Mouse (Mus musculus) C2C12 (cell line): ENCODE measurements around the gene Add3. TPM values are rescaled to one million over a fixed set of nuclear protein-coding genes. Genes with fewer than 3 reads are reported as not detected.

ENCODE experiments used
- H3K27me3 ChIP-seq: one replicate; pipeline ENCODE4 v1.6.1; 2011; ENCODE audit not compliant: control insufficient read depth, insufficient read depth, insufficient read length
- H3K36me3 ChIP-seq: one replicate; pipeline ENCODE4 v1.6.1; 2011; ENCODE audit not compliant: control insufficient read depth, insufficient read depth
- H3K4me3 ChIP-seq: one replicate; pipeline ENCODE4 v1.5.1; 2011; ENCODE audit warnings: mild to moderate bottlenecking, control low read depth; ENCODE audit not compliant: poor library complexity, insufficient read depth, severe bottlenecking
- H3K79me2 ChIP-seq: one replicate; pipeline ENCODE4 v1.6.1; 2011; ENCODE audit not compliant: control insufficient read depth, insufficient read depth
- H3K79me3 ChIP-seq: one replicate; pipeline ENCODE4 v1.6.1; 2011; ENCODE audit warnings: low read depth, control low read depth
- H3ac ChIP-seq: one replicate; pipeline ENCODE3; 2011; ENCODE audit warnings: low read depth; ENCODE audit not compliant: control insufficient read depth, insufficient read length
- CEBPB ChIP-seq: IDR thresholded peaks from one replicate; pipeline ENCODE4 v1.6.1; 2011; ENCODE audit warnings: low read depth, mild to moderate bottlenecking, control low read depth, moderate library complexity
- CTCF ChIP-seq: IDR thresholded peaks from one replicate; pipeline ENCODE4 v1.5.1; 2011; ENCODE audit not compliant: control insufficient read depth, insufficient read depth, insufficient read length
- FOSL1 ChIP-seq: IDR thresholded peaks from one replicate; pipeline ENCODE4 v1.8.0; 2011; ENCODE audit warnings: mild to moderate bottlenecking, low read length; ENCODE audit not compliant: poor library complexity, insufficient read depth, severe bottlenecking
- MAX ChIP-seq: IDR thresholded peaks from one replicate; pipeline ENCODE4 v1.6.1; 2011; ENCODE audit warnings: mild to moderate bottlenecking, control low read depth
- MYOD1 ChIP-seq: IDR thresholded peaks from one replicate; pipeline ENCODE4 v1.6.1; 2011; ENCODE audit warnings: low read depth; ENCODE audit not compliant: control insufficient read depth, insufficient read length
- MYOG ChIP-seq: IDR thresholded peaks from one replicate; pipeline ENCODE4 v1.6.1; 2011; ENCODE audit not compliant: control insufficient read depth, insufficient read length; ENCODE audit errors: extremely low read depth
- USF1 ChIP-seq: IDR thresholded peaks from one replicate; pipeline ENCODE4 v1.6.1; 2011; ENCODE audit warnings: low read depth, mild to moderate bottlenecking, control low read depth, moderate library complexity
- polyA plus RNA-seq: library from polyadenylated mRNA; unstranded; fragments of >200 nt; fragmentation: generic; extraction: Trizol; gene quantifications from one replicate; pipeline ENCODE4 v1.2.1, GENCODE M21; 2012; ENCODE audit warnings: missing spikeins

Add3 gene
- polyA plus RNA-seq, 1 experiment, result 1.6 TPM

DNA sequence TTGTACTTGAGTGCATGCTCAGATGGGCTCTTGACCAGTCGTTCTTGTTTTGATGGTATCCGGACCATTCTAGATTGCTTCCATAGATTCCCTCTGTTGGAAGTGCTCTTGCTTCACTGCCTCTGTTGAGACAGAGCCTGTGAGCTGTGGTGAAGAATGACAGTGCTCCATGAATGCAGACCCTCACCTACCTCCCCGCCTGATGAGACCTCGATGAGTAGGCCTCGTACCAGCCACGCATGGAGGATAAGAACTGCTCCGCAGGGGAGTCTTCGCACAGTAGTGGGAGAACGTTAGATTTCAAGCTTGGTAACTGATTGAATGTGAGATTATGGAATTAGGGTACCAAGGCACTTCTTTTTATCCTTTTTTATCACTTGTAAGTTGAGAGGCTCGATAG lies 56.7 kb downstream of the Add3 start:
- Histone ChIP-seq H3K36me3 (no peaks in the 10 kb centered on the region), H3K27me3 (no peaks in the 10 kb centered on the region), H3ac (no peak overlapping the region), H3K79me3 (no peaks in the 10 kb centered on the region), H3K79me2 (no peaks in the 10 kb centered on the region), H3K4me3 (no peak overlapping the region)
- TF ChIP-seq CEBPB (no peak), MYOD1 (no peak), MYOG (no peak), MAX (no peak), FOSL1 (no peak), CTCF (no peak), USF1 (no peak)

DNA sequence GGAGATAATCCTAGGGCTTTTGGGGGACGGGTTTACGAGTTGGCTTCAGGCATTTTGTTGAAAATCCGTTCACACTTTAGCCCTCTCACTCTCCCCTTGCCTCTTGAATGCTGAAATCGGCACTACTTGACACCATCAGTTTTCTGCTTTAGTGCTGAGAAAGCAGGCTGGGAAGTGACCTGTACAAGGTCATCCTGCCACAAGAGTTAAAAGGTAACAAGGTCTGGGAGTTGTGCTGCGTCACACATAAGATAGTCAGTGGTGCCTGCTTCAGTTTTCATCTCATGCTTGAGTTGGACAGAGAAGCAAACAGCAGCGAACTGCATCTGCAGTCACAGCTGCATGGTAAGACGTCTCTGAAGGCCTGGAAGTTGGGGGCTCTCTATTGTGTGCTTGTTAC lies 57.5 kb downstream of the Add3 start:
- no peaks in the 10 kb centered on the region for H3K79me2 ChIP-seq
- no peak overlapping the region for H3ac ChIP-seq
- H3K4me3 ChIP-seq, result no peak overlapping the region
- H3K36me3 ChIP-seq, result no peaks in the 10 kb centered on the region
- H3K79me3 ChIP-seq, result no peaks in the 10 kb centered on the region
- TF ChIP-seq MYOD1, result no peak
- TF ChIP-seq USF1, result no peak
- TF ChIP-seq MAX, result no peak
- no peak for TF ChIP-seq CTCF
- no peak for TF ChIP-seq CEBPB
- no peak for TF ChIP-seq MYOG
- no peak for TF ChIP-seq FOSL1
- H3K27me3 ChIP-seq, result no peaks in the 10 kb centered on the region

DNA sequence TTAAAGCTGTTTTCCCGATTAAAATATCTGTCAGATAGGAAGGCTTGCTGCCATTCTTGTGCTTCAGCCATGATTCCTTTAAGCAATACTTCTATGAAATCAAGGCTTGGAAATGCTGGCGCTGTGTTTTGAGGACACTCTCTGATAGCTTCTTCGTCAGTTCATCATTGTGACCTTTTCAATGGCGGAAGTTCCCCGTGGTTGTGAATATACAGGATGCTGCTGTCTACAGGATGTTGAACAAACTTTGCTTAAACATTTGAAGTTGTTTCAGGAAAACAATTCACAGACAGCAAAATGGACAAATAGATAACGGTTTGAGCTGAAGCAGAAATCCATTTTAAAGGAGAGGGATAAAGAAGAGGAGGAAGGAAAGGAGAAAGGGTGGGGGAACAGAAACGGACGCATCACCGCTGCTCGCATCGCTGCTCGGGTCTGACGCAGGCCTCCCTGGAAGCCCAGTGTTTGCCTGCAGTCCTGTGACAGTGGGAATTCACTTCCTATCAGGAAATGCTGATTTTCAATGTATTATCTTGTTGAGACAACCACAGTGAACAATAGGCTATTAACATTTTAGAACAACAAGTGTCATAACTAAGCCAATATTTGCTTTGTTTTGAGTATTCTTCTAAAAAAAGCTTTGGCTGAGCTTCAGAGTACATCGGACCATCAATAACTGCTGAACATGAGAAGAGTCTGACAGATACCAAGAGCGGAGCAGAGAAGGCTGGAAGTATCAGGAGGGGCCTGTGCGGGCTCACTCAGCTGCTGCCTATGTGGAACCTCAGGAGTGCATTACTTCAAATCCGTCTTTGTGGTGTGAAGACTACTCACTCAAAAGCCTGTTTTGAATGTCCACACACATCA lies 58.7 kb downstream of the Add3 start:
- Histone ChIP-seq H3K36me3 (no peaks in the 10 kb centered on the region), H3ac (no peak overlapping the region), H3K79me2 (no peaks in the 10 kb centered on the region), H3K27me3 (no peaks in the 10 kb centered on the region), H3K4me3 (no peak overlapping the region), H3K79me3 (no peaks in the 10 kb centered on the region)
- TF ChIP-seq USF1 (no peak), MYOD1 (no peak), CEBPB (no peak), FOSL1 (no peak), MAX (no peak), CTCF (no peak), MYOG (no peak)

DNA sequence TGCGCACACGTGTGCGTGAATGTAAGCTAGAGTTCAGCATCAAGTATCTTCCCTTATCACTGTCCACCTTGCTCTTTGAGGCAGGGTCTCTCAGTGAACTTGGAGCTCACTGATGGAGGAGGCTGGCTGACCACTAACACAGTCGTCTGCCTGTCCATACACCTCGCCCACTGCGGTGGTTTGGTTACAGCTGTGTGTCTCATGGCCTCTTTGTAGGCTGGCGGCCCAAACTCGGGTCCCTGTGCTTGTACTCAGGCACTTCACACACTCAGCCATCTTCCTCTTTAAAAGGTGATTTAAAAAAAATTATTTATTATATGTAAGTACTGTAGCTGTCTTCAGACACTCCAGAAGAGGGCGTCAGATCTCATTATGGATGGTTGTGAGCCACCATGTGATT lies 59.5 kb downstream of the Add3 start:
- no peaks in the 10 kb centered on the region for H3K36me3 ChIP-seq
- H3K79me2 ChIP-seq, result no peaks in the 10 kb centered on the region
- no peak for TF ChIP-seq FOSL1
- no peak for TF ChIP-seq MYOG
- TF ChIP-seq CTCF, result no peak
- no peak for TF ChIP-seq CEBPB
- TF ChIP-seq MYOD1, result no peak
- TF ChIP-seq MAX, result no peak
- TF ChIP-seq USF1, result no peak
- no peak overlapping the region for H3ac ChIP-seq
- no peaks in the 10 kb centered on the region for H3K27me3 ChIP-seq
- H3K79me3 ChIP-seq, result no peaks in the 10 kb centered on the region
- H3K4me3 ChIP-seq, result no peak overlapping the region

DNA sequence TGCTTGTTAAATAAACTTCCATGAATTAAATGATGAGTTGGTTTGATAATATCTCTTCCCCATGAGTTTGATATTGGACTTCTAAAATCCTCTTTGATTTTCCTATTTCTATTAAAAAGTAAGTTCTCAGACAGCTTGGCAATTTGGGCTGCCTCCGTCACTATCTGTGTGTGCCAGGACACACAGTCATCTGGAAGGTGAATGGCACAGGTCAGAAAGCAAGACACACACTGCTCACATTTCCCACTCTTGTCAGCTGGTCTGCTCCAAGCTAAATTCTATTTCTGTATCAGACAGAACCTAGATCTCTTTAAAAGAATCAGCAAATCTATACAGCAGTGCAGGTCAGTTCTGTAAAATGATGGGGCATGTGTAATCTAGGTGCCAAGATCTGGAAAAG lies 61.9 kb downstream of the Add3 start:
- TF ChIP-seq USF1 (no peak), MYOG (no peak), MYOD1 (no peak), CEBPB (no peak), MAX (no peak), CTCF (no peak), FOSL1 (no peak)
- Histone ChIP-seq H3K36me3 (no peaks in the 10 kb centered on the region), H3K27me3 (no peaks in the 10 kb centered on the region), H3K79me2 (no peaks in the 10 kb centered on the region), H3K4me3 (no peak overlapping the region), H3ac (no peak overlapping the region), H3K79me3 (no peaks in the 10 kb centered on the region)
